Mouse (Mus musculus) lung, postnatal 0 days (tissue): Measurements from ENCODE around the gene Sh3bp4.

Source experiments
- CTCF ChIP-seq: IDR thresholded peaks from 2 replicates; pipeline ENCODE4 v1.5.1; 2016; ENCODE audit warnings: antibody characterized with exemption, mild to moderate bottlenecking
- EP300 ChIP-seq: IDR thresholded peaks from 2 replicates; pipeline ENCODE4 v1.6.1; 2016; ENCODE audit warnings: antibody characterized with exemption, mild to moderate bottlenecking, control low read depth

DNA sequence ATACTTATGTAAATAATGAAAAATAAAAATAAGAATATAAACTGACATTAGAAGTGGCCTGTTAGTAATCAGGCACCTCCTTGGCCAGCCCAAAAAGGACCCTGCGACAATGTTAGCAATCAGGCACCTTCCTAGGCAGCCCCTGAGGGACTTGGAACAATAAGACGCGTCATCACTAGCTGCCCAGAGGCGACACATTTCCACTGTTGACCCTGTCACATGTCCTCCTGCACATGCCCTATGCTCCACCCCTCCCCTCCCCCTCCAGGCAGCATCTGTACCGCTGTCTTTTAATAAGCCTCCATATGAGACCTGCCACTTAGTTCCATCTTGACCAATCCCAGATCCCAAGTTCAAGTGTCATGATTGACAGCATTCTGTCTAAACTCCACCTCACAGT is 119.0 kb downstream of the Sh3bp4 start:
- TF ChIP-seq EP300 (no peak), CTCF (no peak)
